Mouse (Mus musculus) kidney, postnatal 4 days (tissue): ENCODE measurements around the gene Sigmar1.
A peak's percentile ranks its signal among the peaks of the same experiment; 100 is the strongest.
"Not testable (repeated sequence)": the region's sequence is repeated elsewhere in the genome, so short reads cannot be mapped to it uniquely, and the experiment has no call there.

Source experiments
- DNase-seq, 2 experiments: peaks; one replicate each; pipeline ENCODE4 v3.0.0; 2021; ENCODE audit warnings: mixed read lengths in 2 of 2

Sigmar1 gene

GRCm38 (mm10) chr4:41710229-41710628, 45.7 kb downstream of the Sigmar1 start:
- no peak for DNase-seq

DNA sequence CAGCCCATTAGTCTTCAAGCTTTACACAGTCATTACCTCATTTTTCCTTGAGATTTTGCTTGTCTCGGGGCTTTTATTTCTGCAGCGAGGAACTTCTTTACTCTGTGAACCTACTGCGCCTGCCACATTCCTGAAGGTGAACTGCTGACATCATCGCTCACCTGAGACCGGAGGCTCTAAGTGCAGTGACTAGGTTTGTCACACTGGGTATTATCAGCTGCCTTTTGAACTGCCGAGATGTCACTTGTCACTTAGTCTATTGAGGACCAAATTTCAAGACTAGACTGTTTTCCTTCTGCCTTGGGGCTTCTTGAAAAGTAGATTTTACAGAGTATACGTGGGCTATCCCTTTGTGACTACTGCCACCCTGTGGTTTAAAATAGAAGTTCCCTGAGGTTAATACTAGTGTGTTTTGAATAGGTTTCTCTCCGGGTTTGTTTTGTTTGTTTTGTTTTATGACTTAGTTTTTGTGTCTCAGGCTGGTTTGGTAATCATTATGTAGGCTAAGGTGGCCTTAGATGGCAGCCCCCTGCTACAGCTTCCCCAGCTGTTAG, 47.7 kb downstream of the Sigmar1 start:
- peak in 1 of 2 experiments; percentile 35 for DNase-seq

DNA sequence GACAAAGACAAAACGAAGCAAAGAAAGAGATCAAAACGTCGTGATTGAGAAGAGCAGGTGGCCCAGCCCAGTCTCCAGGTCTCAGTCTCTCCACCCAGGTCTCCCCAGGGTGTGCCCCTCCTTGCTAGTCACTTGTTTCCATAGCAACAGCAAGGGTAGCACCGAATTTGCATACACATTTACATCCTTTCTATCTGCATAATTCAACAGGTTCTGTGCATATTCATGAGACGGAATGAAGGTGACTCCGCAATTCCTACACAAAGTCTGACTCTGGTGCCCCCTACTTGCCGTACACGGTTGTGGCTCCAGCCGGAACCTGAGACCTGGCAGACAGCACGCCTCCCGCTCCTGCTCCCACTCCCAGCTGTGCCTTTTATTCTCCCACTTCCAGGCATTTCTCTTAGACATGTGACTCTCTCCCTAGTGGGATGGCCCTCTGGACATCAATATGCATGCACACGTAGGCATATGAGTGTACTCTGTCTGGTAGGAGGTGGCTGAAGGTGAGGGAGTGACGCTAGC, 48.9 kb downstream of the Sigmar1 start:
- DNase-seq: peak; percentile 79 to 85

GRCm38 (mm10) chr4:41705922-41706754, 49.8 kb downstream of the Sigmar1 start:
- peak in 1 of 2 experiments; percentile 23 for DNase-seq

DNA sequence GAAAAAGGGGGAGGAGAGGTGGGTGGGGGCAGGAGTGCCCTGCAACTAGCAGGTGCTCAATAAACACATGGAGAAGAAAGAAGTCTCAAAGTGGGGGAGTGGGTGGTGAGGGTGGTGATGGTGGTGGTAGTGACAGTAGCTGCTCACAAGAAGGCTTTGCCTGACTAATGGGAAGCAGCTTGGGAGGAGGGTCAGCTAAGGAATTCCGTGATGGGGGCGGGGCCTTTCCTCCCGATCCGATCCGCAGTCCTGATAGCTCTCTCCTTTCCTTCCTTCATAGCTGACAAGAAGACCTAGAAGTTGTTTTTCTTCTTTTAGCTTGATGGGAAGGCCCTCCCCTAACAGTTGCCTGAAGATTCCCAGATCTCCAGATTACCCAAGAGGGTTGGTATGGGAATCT, 51.3 kb downstream of the Sigmar1 start:
- peak in 1 of 2 experiments; percentile 45 for DNase-seq

DNA sequence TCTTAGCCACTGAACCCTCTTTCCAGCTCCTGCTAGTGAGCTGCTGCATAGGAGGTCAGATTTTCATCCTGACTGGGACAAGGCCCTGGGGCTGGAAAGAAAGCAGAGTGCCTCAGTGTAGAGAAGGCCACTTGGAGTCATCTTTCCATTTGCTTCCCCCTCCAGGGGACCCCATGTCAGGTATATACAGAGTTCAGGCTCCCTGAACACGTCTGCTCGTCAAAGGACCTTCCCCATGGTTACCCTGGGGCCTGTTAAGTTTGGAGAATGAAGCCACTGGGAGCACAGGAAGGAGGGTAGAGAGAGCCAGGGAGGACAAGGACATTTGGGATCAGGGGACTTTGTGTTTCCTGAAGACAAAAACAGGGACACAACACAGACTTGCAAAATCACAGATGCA, 53.7 kb downstream of the Sigmar1 start:
- not testable (repeated sequence) for DNase-seq

DNA sequence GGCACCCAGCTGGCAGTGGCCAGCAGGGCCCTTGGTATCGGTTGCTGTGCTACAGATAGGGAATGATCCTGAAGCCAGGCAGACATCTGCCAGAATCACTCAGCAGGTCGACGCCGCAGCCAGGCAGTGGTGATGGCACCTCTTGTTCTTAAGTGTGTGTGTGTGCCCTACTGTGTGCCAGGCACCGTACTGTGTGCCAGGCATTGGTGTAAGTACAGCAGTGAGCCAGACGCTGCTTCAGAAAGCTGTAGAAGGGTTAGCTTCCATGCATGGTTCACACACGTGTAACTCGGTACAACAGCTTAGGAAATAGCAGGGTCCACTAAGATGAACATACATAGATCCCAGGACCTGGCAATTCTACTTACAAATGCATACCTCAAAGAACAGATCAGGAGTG, 55.7 kb downstream of the Sigmar1 start:
- not testable (repeated sequence) for DNase-seq

- not testable (repeated sequence) for DNase-seq
Observed at GRCm38 (mm10) chr4:41699783-41700182, 56.2 kb downstream of the Sigmar1 start, which contains the start of gene Il11ra1. Gene Il11ra1, plus strand, starts transcription at chr4:41699989.

DNA sequence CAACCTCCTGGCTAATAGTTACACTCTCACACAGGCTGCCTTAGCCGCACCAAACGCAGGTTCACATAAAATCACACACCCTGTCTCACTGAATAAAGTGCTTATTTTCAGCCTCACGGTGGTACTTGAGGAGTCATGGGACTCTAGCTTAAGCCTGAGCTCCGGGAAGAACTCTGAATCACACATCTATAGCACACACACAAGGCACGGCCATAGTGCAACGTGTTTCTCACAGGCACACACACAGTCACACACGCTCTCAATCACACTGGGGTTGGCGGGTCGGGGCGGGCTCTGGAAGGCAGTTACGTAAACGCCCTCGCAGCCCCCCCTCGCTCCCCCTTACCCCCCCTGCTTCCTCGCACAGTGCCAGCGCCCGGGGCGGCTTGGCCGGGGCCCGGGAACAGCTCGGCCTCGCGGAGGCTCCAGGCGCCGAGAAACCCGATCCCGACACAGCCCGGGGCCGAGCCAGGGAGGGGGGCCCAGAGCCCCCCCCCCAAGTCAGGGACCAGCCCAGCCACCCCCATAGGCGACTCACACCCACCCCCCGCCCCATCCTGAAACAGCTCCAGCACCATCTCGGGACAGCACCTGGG, 57.4 kb downstream of the Sigmar1 start:
- DNase-seq: peak in 1 of 2 experiments; percentile 39

DNA sequence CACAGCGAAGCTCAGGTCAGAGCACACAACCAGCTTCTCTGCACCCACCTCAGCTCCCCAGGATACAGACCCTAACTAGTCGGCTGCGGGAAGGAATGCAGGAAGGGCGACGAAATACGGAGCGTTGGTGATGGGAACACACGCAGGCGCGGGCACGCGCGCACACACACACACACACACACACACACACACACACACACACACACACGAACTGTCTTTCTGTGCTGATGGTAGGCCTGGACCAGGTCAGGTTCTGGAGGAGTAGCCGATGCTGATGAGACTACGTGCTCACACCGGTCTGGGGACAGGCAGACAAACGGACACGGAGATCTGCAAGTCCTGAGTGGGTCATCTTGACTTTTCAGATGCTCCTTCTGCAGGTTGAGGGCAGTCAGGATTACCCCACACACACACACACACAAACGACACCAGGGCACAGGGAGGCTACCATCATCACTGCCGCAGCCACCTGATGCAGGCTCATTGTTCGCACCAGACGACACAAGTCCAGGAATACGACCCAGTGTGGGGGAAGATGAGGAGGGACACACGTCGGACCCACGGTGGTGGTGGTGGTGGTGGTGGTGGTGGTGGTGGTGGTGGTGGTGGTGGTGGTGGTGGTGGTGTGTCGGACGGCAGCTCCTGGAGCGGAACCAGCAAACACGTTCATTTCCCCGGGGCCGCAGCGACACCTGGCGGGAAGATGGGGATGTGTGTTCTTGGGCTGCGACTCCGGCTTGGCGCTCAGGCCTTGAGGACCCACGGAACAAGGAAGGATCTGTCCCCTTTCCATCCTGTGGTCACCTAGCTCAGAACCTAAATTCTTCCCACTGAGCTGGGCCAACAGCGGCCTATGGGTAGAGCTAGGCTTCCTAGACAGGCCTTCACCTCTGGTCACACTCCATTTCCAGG, 58.8 kb downstream of the Sigmar1 start, which contains the start of gene Cntfr:
Gene Cntfr (minus strand): TSS at position 160 of the 912 bp plus-strand sequence.
- peak; percentile 91 for DNase-seq

- peak in 1 of 2 experiments; percentile 9 for DNase-seq
Observed at GRCm38 (mm10) chr4:41696452-41696851, 59.5 kb downstream of the Sigmar1 start.

GRCm38 (mm10) chr4:41695800-41696199, 60.2 kb downstream of the Sigmar1 start:
- DNase-seq: peak in 1 of 2 experiments; percentile 13

DNA sequence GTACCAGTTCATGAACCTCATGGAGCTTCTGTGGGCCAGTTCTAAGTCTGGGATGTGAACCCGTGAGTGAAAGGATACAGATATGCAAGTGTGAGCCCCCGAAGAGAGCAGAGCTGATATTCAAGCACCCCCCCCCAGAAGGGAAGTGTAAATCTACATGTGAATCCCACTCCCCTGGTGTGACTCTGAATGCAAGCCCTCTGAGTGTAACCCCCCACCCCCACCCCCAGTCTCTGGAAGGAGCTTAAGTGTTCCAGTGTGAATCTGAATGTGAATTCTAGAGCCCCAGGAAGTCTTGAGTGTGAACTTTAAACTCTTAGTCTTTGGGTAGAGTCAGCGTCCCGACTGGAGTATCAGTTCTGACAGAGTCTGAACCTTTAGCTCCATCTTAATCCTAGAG, 62.4 kb downstream of the Sigmar1 start:
- DNase-seq: not testable (repeated sequence)

DNA sequence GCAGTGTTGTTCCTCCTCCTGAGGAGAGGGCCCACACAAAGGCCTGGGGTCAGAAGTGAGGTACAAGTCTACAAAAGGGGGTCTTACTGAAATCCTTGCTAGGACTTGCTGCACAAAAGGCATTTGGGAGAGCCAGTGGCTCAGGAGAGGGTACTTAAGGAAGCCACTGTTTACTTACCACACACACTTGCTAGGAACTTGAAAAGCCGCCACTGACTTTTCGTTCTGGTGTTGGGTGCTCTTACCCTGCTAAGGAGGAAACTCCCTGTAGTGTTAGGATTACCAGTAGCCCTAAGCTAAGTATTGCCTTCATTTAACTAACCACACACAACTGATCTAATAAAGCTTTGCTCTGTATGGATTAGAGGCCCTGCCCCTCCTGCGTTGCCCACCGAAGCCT, 65.9 kb downstream of the Sigmar1 start:
- DNase-seq: not testable (repeated sequence)

DNA sequence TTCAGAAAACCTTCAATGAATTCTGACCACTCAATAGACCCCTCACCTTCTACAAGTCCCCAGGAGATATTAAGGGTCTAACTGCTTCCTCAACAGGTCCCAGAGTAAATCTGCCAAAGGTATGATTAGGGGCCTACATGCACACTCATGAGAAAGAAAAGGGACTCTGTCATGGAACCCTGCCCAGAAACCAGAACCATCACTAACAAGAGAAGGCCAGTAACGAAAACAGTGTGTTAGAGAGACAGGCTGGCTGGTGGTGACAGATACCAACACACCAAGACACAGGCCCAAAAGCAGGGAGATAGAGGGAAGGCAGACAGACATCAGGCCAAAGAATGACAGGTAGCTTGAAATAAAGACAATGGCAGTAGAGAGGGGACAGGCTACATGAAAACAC, 67.4 kb downstream of the Sigmar1 start:
- DNase-seq: not testable (repeated sequence)
